Mouse (Mus musculus) testis, adult 2 months (tissue): ENCODE results near the gene Rprd2.

Experiments
- CTCF ChIP-seq: fragments of 200-500 bp; IDR thresholded peaks from 2 replicates; pipeline ENCODE4 v1.5.1; 2012; ENCODE audit warnings: low read depth, mild to moderate bottlenecking, inconsistent platforms, low read length, moderate library complexity; ENCODE audit not compliant: control insufficient read depth, insufficient read depth, insufficient replicate concordance
- POLR2A ChIP-seq: fragments of 200-500 bp; IDR thresholded peaks from 2 replicates; pipeline ENCODE4 v1.6.1; 2012; ENCODE audit warnings: low read depth, mild to moderate bottlenecking, inconsistent platforms, low read length, moderate library complexity; ENCODE audit not compliant: control insufficient read depth

DNA sequence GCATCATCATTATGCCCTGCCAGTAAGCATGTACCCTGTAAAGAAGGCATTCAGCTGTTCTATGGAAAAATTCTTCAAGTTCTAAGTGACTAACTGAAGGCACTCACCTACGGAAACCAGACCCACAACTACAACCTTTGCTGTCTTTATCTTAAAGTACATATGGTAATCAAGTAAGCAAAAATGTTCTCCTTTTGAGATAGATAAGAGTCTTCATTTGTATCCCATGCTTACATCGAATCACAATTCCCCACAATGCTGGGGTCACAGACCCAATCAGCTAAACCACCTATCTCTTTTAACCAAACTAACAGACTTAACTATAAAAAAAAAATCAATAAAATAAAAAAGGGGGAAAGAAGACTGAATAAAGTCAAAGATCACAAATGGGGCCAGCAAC is 20.6 kb upstream of the Rprd2 start:
- TF ChIP-seq CTCF = no peak
- TF ChIP-seq POLR2A = no peak
